Mouse (Mus musculus): ENCODE results near the gene Bank1.
"Not testable (repeated sequence)": the region's sequence is repeated elsewhere in the genome, so short reads cannot be mapped to it uniquely, and the experiment has no call there.

Gene Bank1

GRCm38 (mm10) chr3:136325783-136326182, at the start of gene Bank1:
TSS of gene Bank1 (minus strand) at chr3:136326066.
- no peak for DNase-seq

GRCm38 (mm10) chr3:136369916-136370315, 44.0 kb upstream of the Bank1 start:
- no peak for DNase-seq

DNA sequence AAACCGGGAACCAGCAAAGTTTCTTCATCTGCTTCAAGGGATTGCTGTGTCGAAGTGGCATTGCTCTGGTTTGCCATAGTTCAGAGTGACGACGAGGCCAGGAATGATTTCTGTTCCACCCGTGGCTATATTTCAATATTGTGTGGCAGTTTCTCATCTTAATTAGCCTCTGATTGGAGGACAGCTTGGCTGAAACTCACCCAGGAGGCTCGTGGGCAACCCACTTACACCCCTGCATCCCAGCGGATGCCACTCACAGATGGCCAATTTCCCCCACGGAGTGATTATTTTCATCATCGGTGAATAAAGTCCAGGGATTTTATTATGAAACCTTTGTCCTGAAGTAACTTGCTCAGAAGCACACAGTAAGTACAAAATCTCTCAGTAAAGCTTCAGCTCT, 43.6 kb upstream of the Bank1 start:
- DNase-seq = no peak

DNA sequence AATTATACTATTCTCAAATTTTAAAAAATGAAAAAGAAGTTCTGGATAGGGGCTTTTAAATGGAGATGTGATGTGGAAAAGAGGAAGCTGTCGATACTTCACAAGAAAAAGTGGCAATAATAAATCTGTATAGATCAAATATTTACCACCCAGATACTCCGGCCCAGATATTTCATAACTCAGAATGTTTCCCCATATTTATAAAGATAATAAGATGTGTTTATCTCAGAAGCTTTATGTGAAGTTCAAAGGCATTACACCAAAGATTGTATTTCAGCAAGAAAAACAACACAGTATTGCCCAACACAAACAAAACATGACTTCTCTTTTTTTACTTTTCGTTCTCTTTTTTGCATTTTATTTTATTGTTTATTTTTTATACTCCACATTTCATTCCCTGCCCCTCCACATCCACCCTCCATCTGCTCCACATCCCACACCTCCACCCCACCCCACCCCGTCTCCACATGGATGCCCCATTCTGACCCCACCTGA, 42.7 kb upstream of the Bank1 start:
- no peak for DNase-seq

DNA sequence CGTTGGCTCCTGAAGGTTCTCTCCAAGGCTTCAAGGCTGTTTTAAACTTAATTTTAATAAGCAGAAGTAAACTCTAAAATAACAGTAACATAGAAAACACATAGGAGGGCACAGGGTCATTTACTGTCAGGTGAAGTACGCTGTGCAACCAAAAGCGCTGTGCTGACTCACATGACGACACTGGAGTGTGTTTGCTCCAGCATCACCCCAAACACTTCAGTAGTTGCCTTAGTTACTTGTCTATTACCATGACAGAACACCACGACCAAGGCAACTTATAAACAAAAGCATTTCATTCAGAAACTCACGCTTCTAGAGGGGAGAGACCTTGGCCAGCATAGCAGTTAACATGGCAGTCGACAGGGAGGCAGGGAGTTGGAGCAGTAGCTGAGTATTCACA, 23.8 kb upstream of the Bank1 start:
- no peak for DNase-seq

GRCm38 (mm10) chr3:136348611-136349010, 22.7 kb upstream of the Bank1 start:
- no peak for DNase-seq

DNA sequence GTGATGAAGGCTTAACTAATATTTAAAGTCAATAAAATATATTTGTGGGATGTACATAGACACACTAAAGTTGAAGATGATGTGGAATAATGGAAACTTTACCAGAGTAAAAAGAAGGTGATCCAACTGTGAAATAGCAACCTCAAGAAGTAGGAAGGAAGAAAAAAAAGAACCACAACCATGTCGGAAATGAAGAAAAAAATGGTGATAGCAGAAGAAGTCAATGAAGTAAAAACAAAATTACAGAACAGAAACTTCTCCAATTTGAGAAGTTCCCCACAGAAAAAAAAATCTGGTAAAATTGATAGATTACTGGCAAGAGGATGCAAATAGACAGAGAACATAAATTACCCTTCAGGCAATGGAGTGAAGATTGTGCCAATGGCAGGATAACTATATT, 21.4 kb upstream of the Bank1 start:
- DNase-seq = no peak

DNA sequence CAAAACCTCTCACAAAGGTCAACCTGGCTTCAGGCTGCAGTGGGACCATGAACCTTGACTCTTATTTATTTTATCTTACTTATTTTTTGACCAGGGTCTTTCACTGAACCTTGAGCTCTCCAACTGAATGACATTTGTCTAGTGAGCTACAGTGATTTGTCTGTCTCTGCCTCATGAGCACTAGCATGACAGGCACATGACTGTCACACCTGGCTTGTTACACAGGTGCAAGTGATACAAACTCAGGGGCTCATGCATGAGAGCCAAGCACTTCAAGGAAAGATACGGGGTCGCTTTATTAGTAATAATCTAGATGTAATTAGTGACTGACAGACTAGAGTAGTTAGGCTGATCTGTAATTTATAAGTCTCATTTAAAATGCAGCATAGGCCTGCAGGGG, 16.0 kb upstream of the Bank1 start:
- no peak for DNase-seq

DNA sequence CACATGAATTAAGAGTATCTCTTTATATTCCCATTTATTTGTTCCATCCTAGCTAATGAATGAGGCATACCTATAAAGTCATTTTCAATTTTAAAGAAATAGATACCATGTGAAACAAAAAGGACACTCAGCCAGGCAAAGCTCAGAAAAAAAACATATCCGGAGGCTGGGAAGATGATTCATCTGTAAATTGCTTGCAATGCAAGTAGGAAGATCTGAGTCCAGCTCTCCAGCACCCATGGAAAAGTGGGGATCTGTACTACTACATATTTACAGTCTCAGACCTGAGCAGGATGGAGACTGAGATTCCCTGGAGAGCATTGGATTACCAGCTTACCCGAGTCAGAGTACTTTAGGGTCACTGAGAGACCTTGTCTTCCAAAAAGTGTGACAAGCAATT, 14.0 kb upstream of the Bank1 start:
- no peak for DNase-seq

GRCm38 (mm10) chr3:136331135-136331534, 5.3 kb upstream of the Bank1 start:
- DNase-seq = no peak

DNA sequence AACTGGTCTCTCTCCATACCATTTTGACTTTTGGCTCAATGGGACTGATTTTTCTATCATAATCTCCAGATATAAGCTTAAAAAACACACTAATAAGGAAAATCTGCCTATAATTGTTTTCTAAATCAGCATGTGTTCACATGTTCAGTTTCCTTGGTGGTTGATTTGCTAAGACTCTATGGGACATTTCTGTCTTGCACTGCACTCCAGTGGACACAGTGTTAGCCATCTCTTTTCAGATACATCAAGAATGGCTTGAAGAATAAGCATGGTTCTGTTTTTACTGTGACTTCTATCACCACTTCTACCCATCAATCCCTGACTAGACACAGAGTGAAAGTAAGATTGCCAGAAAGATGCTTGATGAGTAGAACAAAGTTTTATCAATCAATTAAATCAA, 4.2 kb upstream of the Bank1 start:
- DNase-seq = no peak

- peak; percentile 27 for DNase-seq
Measured at GRCm38 (mm10) chr3:136329133-136329532, 3.3 kb upstream of the Bank1 start.

DNA sequence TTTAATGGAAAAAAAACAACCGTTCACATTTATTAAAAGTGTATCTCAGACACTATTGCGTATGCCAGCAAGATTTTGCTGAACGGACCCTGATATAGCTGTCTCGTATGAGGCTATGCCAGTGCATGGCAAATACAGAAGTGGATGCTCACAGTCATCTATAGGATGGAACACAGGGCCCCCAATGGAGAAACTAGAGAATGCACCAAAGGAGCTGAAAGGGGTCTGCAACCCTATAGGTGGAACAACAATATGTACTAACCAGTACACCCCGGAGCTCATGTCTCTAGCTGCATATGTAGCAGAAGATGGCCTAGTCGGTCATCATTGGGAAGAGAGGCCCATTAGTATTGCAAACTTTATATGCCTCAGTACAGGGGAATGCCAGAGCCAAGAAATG, 1.1 kb downstream of the Bank1 start:
- not testable (repeated sequence) for DNase-seq

GRCm38 (mm10) chr3:136321936-136322335, 3.9 kb downstream of the Bank1 start:
- no peak for DNase-seq

GRCm38 (mm10) chr3:136308487-136308886, 17.4 kb downstream of the Bank1 start:
- no peak for DNase-seq

- DNase-seq = no peak
Measured at GRCm38 (mm10) chr3:136306564-136307158, 19.2 kb downstream of the Bank1 start.

DNA sequence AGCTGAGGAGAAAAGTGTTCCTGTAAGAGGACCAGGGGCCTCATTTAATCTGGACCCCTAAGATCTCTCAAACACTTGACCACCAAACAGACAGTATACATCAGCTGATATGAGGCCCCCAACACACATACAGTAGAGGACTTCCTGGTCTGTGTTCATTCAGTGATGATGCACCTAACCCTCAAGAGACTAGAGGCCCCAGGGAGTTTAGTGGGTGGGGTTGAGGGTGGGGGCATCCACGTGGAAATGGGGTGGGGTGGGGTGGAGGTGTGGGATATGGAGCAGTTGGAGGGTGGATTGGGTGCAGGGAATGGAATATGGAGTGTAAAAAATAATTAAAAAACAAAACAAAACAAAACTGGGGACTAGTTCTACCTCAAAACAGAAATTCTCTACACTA, 23.3 kb downstream of the Bank1 start:
- DNase-seq = no peak

DNA sequence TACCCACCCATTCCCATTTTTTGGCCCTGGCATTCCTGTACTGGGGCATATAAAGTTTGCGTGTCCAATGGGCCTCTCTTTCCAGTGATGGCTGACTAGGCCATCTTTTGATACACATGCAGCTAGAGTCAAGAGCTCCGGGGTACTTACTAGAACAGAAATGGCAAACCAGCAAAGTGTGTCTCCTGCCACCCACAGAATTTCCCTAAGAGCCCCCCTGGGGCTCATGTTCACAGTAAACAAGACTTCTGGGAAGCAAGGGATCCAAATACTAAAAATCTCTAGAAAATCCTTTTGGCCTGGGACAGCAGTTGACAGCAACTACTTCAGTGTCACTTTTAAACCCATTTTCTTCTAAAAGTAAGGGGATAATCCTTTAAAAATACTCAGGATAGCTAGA, 25.1 kb downstream of the Bank1 start:
- DNase-seq = not testable (repeated sequence)

DNA sequence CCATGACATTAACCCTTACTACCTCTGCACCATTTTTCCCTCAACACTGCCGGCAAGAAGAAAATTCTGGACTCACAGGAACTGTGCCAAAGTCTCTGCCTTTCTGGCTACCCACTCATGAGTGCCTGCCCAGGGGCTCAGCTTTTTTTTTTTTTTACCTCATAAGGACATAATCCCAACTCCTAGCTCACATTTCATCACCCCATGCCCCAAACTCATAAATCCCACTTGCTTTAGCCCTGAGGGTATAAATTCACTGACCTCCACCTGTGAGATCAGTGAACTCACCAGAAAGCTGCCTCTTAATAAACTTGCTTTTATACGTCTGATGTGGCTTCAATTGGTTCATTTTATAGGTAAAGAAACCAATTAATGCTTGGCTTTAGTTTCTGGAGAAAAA, 28.5 kb downstream of the Bank1 start:
- DNase-seq = peak; percentile 18

- DNase-seq = no peak
Measured at GRCm38 (mm10) chr3:136295250-136295649, 30.6 kb downstream of the Bank1 start.

- no peak for DNase-seq
Measured at GRCm38 (mm10) chr3:136287883-136288282, 38.0 kb downstream of the Bank1 start.

DNA sequence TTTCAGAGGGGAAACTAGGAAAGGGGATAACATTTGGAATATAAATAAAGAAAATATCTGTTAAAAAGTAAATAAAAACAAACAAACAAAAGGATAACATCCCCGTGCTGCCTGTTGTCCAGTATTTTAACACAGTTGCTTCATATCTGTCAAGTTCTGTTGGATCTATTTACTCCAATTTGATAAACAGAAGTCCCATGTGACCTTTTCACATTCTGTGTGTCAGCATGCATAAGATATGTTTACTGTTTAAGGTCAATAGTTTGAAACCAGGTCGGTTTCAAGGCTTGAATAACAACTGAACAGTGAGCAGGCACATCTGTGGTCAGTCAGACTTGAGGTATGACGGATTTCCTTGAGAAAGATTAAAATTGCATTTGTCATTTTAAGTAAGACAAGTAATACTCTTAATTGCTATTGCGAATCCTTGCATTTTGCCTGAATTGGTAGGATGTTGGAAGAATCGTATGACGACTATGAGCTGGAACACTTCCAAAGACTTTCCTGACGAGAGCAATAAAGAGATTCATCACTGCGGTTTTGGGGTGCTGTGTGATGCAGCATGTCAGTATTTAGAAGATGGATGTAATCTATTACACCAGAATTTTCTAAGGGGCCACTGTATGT, 60.8 kb downstream of the Bank1 start:
- no peak for DNase-seq

DNA sequence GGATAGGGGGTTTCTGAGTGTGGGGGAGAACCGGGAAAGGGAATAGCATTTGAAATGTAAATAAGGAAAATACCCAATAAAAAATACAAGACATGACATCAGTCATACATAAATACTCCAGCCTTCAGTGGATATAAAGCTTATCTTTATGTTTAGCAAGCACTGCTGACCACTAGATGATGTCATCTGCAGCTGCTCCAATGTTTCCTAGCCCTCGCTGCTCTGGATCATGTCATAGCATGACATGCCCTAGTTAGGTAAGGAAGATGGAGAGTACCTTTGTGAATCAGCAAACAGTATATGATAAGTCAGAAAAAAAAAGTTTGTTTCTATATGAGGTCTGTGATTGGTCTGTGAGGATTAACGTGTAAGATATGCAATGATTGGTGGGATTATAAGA, 68.1 kb downstream of the Bank1 start:
- no peak for DNase-seq

DNA sequence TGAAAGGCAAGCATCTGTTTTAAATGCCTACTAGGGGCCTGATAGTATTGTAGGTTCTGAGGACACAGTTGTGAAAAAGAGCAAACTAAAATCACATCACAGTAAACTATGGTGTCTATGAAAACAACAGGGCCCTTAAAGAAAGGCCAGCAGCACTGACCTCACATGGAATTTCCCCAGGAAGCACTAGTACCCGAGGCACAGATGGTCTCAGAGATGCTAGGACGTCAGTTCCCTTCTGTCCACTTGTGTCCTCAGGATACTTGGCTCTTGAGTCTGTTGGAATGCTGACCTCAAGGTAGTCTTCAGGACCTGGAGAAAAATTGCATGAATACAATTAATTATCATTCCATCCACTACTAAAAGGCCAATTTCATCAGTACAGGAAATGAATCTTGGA, 71.2 kb downstream of the Bank1 start:
- no peak for DNase-seq

GRCm38 (mm10) chr3:136252820-136253219, 73.0 kb downstream of the Bank1 start:
- no peak for DNase-seq
